Mouse (Mus musculus): Measurements from ENCODE around the gene Arl13b.

Gene Arl13b

DNA sequence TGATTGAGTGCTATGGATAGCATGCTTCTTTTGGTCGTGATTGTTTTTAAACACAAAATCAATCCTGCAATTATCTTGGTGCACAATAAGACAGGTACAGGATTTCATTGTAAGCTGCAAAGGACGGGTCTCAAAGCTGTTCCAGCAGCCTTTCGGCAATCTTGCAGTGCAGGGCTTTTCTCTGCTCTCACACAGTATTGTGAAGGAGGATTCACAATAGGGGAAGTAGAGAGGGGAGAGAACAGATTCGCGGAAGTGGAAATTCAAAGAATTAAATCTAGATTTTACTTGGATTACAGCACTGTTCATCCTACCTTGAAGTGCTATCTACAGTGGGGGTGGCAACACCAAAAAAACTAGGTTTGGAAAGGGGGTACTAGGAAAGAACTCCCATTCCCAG, 33.0 kb downstream of the Arl13b start:
- no peak for DNase-seq

- DNase-seq = no peak
These were observed 36.0 kb downstream of the Arl13b start for GRCm38 (mm10) chr16:62810855-62811254.

DNA sequence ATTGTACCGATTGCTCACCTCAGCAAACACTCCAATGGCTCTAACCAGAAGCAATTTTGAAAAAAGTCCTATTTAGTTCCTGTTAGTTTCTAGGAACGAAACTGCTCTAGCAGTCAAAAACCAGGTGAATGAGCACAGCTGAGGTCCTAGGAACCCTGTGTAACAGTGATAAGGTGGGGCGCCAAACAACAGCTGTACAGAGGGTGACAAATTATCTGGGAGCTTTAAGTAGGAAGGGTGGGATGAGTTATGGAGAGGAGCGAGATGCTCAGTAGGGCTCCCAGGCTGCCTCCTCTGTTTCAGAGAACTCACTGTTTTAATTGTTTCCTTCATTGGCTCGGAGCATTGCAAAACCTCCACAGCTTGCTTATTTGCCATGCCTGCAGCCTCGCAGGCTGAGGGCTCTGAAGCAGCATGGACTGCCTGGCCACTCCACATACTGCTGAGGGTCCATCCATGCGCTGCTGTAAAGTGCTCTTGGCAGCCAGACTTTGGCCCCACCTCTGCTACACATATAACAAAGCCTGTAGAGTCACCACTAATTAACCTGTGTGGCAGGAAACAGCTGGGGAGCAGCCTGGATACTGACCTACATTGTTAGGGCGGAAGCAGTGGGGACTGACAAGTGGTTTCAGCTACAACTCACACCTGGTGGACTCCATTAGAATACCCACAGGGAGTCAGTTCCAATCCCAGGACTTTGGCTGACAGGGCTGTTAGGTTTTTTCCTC, 39.4 kb downstream of the Arl13b start:
- DNase-seq = peak; percentile 9 to 38

DNA sequence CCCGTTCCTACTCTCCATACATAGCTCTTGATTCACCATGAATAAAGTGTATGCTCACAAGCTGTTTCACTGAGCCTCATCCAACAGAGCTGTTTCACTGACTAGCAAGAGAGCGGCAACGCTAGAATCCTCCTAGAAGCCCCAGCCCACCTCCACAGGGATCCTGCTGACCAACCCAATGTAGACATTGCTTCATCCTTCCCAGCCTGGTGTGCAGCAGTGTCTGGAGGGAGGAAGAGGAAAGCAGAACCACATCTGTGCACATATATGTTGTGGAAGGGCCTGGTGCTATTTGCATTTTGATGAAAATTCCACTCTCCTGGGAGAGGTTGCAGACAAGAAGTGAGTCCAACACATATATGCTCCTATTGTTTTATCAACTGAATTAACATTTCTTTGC, 42.2 kb downstream of the Arl13b start:
- DNase-seq = no peak

DNA sequence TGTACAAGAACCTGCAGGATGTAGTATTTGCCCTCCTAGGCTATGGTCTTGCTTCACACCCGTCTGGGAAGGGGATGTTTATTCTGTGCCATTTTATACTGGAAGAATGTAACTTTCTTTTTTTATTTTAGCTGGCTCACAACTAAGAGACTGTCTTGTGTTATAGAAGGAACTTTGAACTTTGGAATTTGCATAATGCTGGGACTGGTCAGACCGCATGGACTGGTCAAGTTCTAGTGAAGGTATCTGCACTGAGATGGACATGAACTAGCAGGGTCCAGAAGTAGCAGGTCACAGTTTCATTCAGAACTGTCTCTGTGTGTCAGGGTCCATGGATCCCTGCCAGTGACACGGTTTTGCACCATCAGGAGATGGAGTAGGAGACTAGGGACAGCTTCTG, 47.0 kb downstream of the Arl13b start:
- no peak for DNase-seq

- DNase-seq = no peak
These were observed 47.4 kb downstream of the Arl13b start for GRCm38 (mm10) chr16:62799426-62799825.

DNA sequence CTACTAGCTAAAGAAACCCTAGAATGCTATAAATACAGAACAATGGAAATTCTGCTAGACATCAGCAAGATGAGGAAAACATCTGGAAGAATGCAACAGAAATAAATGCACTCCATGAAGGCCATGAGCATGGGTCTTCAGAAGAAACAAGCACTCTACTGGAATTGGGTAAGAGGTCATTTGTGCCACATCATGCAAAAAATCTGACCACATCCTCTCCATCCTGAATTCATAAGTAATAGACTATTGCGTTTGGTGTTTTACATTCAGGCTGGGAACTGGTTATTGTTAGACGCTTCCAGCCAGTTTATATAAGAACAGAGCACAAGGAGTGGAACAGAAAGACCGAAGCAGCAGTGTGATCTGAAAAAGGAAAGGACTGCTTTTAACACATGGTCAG, 48.0 kb downstream of the Arl13b start:
- no peak for DNase-seq

DNA sequence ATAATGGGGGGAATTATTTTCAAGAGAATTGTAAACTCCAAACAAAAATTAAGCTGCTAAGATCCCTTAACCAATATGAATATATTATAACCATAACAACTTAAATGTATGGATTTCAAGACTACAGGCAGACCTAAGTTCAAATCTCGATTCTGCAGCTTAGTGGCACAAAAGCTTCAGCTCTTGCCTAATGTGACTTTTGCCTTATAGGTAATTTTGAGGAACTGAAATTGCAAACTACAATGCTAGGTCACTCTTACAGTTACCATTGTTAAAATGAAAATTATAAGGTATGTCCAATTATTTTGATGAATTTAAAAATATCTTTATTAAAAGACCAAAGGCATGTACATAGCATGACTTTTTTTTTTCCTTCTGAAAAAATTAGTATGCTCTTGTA, 50.2 kb downstream of the Arl13b start:
- DNase-seq = no peak

GRCm38 (mm10) chr16:62786621-62787331, 60.1 kb downstream of the Arl13b start, which contains the start of gene Nsun3:
Nsun3 (minus strand) TSS chr16:62786818.
- DNase-seq = peak; percentile 94 to 96

DNA sequence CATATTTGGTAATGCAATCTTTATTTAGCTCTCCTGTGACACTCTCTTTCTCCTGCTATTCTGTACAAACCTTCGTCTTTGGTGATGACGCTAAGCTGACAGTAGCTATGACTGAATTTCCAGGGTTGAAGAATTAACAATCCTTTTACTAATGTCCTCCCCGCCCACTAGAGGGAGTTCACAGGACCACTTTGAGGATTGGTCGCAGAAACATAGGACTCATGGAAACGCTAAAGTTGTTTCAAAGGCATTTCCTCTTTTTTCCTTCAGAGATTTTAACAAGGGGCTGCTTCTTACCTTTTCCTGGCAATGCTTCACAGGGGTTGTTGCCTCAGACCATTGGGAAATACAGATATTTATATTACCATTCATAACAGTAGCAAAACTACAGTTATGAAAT, 64.6 kb downstream of the Arl13b start:
- no peak for DNase-seq

- no peak for DNase-seq
These were observed 68.6 kb downstream of the Arl13b start for GRCm38 (mm10) chr16:62778282-62778681.

GRCm38 (mm10) chr16:62776034-62776433, 70.8 kb downstream of the Arl13b start:
- DNase-seq = no peak

GRCm38 (mm10) chr16:62773462-62773861, 73.4 kb downstream of the Arl13b start:
- no peak for DNase-seq

GRCm38 (mm10) chr16:62758340-62758739, 88.5 kb downstream of the Arl13b start:
- DNase-seq = peak in 1 of 2 experiments; percentile 10

DNA sequence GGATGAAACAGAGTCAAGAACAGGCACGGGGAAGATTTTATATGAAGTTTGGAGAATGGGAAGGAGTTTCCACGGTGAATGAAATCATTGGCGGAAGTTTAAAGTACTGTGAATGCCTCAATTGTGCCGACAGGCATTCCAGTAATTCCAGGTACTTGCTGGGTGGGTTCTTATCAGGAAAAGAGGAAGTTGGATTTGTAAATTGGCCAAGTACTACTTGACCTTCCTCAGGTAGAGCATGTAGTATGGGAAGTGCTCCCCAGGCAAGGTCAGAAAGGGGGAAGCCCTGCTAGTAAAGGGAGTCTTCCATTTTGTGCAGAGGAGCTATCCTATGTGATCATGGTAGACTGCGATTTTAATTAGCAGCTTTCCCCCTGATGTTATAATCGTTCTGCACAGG, 91.5 kb downstream of the Arl13b start:
- peak; percentile 6 to 24 for DNase-seq

- no peak for DNase-seq
These were observed 93.2 kb downstream of the Arl13b start for GRCm38 (mm10) chr16:62753597-62753996.

GRCm38 (mm10) chr16:62753079-62753478, 93.8 kb downstream of the Arl13b start:
- no peak for DNase-seq

DNA sequence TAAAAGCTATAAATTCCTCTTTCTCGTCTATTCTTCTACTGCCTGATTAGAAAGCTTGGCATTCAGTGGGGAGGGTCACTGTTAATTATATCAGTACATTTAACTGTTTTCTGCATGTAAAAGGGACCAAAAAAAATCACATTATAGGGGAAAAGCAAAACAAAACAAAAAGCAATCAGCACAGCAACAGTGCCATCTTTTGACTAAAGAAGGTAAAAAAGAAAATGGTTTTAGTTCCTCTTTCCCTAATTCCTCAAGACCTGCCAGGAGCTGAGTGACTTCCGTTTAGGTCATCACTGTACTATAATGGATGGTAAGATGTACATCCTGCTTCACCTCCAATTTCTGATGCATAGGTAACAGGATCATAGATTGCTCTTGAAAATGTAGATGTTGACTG, 101.0 kb downstream of the Arl13b start:
- DNase-seq = no peak
